Mouse (Mus musculus): ENCODE measurements around the gene Acot3. TPM values are rescaled to one million over a fixed set of nuclear protein-coding genes. Genes with fewer than 3 reads are reported as not detected.
"Not testable (repeated sequence)": the region's sequence is repeated elsewhere in the genome, so short reads cannot be mapped to it uniquely, and the experiment has no call there.

Acot3 gene
- 1 to 10 TPM; 2.1 to 2.3 TPM for total RNA-seq (2021)
- long read RNA-seq, experiment 1 = 0 reads
- long read RNA-seq, experiment 2, partial matches to known transcripts = 1 of 2 reads
- long read RNA-seq, experiment 2, other reads (novel, unspliced or antisense) = 1 of 2 reads

DNA sequence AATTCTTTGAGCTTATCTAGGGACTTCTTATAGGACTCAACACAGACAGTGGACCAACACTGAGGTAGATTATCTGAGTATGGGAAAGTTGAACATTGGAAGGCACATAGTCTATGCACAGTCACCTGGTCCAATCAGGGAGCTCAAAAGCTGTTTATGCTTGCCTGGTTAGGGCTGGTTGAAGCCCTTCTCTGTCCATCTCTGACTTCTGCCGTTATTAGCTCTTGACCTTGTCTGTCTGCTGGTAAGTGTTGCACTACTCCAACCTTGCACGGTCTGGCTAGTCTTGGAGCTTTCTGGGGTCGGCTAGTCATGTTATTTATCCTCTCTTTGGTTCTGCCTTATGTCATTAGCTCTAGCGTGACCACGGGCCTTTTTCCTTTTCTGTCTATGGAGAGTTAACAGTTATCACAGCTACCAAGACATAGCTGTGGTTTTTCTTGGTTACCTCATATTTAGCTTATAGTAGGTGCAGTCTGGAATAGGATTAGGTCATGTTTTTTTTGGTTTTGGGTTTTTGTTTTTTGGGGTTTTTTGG, at the start of gene Acot3:
Acot3 (plus strand) TSS at position 208 of the 538 bp plus-strand sequence.
- DNase-seq (ENCODE audit: low spot score in 2 of 2) = no peak
- intact Hi-C loops (cut with DNase I) = loop anchor here (10.0 kb wide), 1 partner anchor 337 kb away; no protein-coding TSS in a partner anchor

DNA sequence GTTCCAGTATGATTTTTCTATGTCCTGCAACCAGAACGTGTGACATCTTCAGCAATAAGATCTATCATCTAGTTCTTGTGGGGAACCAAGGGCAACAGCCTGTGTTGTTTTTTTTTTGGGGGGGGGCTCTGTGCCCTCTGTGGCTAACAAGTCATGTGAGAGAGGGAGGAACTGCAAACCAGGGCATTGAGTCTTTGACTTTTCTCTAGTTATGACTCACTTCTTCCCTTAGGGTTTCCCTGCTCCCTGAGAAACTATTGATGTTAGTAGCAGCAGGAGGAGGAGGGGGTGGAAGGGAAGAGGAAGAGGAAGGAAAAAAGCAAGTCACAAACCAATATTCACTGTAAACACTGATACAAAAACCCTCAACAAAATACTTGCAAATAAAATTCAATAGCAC, 48.1 kb upstream of the Acot3 start:
- intact Hi-C loops (cut with DNase I) = no loop called here
- DNase-seq (ENCODE audit: low spot score in 2 of 2) = no peak

DNA sequence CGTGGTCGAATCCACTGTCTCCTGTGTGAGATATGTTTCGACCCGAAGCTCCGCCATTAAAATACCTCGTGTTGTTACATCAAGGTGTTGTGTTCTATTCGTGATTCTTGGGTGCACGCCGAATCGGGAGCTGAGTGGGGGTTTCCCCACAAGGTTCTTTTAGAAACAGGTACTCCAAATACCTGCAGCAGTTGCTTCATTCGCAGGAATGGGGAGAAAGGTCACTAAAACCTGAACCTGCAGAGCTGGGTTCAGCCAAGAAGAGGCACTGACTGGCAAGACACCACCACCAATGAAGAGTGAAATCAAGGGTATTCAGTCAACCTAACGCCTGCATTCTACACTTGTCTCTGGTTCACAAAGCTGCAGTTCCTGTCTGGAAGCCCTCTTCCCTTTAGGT, 43.7 kb upstream of the Acot3 start:
- no peak for DNase-seq (ENCODE audit: low spot score in 2 of 2)
- intact Hi-C loops (cut with DNase I) = no loop called here

- intact Hi-C loops (cut with DNase I) = no loop called here
Measured at GRCm38 (mm10) chr12:84008729-84009128, 43.2 kb upstream of the Acot3 start.

DNA sequence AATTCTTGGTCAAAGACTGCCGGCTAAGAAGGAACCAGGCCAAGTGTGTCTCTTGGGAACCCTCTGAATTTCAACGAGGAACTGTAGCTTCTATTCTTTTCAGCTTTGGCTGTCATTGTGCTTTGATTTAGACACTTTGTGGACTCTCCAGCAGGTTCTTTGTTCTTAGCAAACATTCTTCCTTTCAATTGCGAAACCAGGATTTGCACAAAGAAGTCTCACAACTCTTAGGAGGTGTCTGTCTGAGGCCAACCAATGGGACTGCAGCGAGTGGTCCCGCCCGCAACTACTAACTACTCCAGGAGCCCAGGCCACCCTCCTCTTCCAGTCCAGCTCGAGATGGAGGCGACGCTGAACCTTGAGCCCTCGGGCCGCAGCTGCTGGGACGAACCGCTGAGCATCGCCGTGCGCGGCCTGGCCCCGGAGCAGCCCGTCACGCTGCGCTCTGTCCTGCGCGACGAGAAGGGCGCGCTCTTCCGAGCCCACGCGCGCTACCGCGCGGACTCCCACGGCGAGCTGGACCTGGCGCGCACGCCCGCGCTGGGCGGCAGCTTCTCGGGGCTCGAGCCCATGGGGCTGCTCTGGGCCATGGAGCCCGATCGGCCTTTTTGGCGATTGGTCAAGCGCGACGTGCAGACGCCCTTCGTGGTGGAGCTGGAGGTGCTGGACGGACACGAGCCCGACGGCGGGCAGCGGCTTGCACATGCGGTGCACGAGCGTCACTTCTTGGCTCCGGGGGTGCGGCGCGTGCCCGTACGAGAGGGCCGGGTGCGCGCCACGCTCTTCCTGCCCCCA, 42.6 kb upstream of the Acot3 start, which contains the start of gene Acot1:
Acot1 (plus strand) TSS at position 320 of the 795 bp plus-strand sequence.
- intact Hi-C loops (cut with DNase I) = not testable (repeated sequence)
- peak; percentile 63 to 70 for DNase-seq (ENCODE audit: low spot score in 2 of 2)

More at GRCm38 (mm10) chr12:84008729-84009128, 43.2 kb upstream of the Acot3 start:
- DNase-seq (ENCODE audit: low spot score in 2 of 2) = no peak

DNA sequence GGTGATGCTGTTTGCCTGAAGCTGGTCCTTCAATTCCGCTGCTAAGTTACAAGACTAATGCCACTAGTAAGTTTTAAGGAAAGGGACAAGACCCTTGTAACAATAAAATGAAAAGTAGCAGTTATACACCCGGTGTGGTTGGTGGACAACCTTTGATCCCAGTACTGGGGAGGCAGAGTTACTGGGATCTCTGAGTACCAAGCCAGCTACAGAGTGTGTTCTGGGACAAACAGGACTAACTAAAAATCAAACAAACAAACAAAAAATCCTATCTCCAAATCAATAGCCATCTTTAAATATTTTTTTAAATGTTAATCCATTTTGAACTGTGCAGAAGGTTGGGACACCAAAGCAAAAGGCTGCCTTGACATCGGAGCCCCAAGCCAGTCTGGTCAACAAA, 41.7 kb upstream of the Acot3 start:
- intact Hi-C loops (cut with DNase I) = no loop called here
- no peak for DNase-seq (ENCODE audit: low spot score in 2 of 2)

DNA sequence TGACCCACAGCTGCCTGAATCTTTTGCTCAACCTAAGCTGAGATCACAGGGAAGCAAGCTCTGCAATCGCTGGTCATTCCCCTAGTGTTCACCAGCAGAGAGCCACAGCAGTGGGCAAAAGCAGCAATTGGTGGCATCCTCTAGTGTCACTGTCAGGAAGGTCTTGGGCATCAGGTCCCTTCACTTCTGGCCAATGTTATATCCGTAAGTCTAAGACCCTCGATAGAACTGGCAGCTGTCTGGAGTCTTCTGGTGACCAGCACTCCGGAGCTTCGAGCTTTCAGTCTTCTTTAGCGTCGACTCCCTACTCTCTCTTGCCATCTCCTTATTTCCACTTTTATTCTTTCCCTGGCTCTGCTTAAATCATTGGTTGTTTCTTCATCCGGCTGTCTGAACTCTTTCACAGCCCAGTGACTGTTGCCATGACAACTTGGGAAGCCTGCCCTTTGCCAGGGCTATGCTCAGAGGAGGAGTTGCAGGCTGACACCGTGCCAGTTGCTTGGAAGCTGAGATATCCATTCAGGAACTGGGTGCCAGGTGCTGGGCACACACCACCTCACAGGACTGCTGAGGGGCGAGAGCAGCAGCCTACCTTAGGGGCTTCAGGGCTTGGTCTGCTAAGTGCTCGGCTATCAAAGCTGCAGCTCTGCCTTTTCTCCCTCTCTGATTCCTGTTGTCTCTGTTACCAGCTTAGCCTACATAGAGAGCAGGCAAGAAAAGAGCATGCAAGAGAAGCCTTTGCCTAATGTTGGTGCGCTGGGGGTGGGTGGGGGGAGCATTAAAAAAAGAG, 40.5 kb upstream of the Acot3 start:
- intact Hi-C loops (cut with DNase I) = no loop called here
- DNase-seq (ENCODE audit: low spot score in 2 of 2) = peak; percentile 67 to 72

- DNase-seq (ENCODE audit: low spot score in 2 of 2) = no peak
- intact Hi-C loops (cut with DNase I) = no loop called here
Measured at GRCm38 (mm10) chr12:84013130-84013529, 38.8 kb upstream of the Acot3 start.

DNA sequence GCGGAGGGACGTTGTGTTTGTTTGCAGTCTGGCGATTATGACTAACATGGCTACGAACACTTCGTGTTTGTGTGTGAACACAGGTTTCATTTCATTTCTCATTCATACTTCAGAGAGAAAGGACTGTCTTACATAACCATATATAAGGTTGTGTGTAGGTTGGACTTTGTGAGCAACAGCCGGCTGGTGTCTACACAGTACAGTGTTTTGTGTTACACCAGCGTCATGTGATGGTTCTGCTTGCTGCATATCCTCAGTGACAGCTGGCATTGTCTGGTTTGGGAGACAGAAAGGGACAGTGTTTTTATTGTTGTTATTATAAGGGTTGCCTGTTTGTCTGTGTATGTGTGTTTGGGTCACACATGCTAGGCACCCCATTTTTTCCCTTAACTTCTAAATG, 38.2 kb upstream of the Acot3 start:
- intact Hi-C loops (cut with DNase I) = no loop called here

GRCm38 (mm10) chr12:84020528-84020927, 31.4 kb upstream of the Acot3 start:
- peak; percentile 10 to 25 for DNase-seq (ENCODE audit: low spot score in 2 of 2)

More for the DNA sequence above, 38.2 kb upstream of the Acot3 start:
- DNase-seq (ENCODE audit: low spot score in 2 of 2) = peak in 1 of 2 experiments; percentile 57

DNA sequence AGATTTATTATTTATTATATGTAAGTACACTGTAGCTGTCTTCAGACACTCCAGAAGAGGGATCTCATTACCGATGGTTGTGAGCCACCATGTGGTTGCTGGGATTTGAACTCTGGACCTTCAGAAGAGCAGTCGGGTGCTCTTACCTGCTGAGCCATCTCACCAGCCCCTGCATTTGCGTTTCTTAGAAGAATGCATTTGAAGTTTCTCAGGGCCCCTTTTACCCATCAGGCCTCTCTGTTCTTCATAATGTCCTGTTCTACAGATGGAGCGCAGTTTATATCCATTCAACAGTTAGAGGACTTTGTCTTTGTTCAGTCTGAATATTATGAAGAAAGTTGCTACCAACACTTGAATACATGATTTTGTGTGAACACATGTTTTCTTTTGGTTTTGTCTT, 29.7 kb upstream of the Acot3 start:
- intact Hi-C loops (cut with DNase I); DNase-seq (ENCODE audit: low spot score in 2 of 2): not testable (repeated sequence)

More at GRCm38 (mm10) chr12:84020528-84020927, 31.4 kb upstream of the Acot3 start:
- intact Hi-C loops (cut with DNase I) = not testable (repeated sequence)

- no peak for DNase-seq (ENCODE audit: low spot score in 2 of 2)
- intact Hi-C loops (cut with DNase I) = no loop called here
Measured at GRCm38 (mm10) chr12:84023052-84023745, 28.7 kb upstream of the Acot3 start.

DNA sequence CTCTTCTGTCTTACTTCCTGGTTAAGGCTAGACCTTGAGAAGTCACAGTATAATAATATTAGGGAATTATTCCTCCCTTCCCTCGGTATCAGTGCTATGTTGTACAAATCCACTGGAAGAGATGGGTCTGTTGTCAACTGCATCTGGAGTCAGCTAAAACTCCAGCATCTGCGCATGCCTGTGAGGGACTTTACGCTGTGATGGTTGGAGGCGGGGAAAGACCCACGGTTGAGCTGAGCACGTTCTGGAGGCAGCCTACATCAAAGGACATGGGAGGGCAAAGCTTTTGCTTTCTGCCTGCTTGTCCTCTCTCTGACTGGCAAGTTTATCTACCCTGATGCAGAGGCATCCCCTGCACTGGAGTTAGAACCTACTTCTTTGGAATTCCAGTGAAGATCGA, 26.1 kb upstream of the Acot3 start:
- no peak for DNase-seq (ENCODE audit: low spot score in 2 of 2)
- intact Hi-C loops (cut with DNase I) = no loop called here

GRCm38 (mm10) chr12:84028328-84028727, 23.6 kb upstream of the Acot3 start:
- intact Hi-C loops (cut with DNase I); DNase-seq (ENCODE audit: low spot score in 2 of 2): not testable (repeated sequence)

- intact Hi-C loops (cut with DNase I); DNase-seq (ENCODE audit: low spot score in 2 of 2): not testable (repeated sequence)
Measured at GRCm38 (mm10) chr12:84029043-84029442, 22.9 kb upstream of the Acot3 start.

GRCm38 (mm10) chr12:84030659-84031332, 21.1 kb upstream of the Acot3 start:
- intact Hi-C loops (cut with DNase I) = loop anchor here (2.0 kb wide), 1 partner anchor 58 kb away; no protein-coding TSS in a partner anchor
- peak; percentile 79 to 85 for DNase-seq (ENCODE audit: low spot score in 2 of 2)

- intact Hi-C loops (cut with DNase I) = no loop called here
Measured at GRCm38 (mm10) chr12:84032854-84033253, 19.1 kb upstream of the Acot3 start.

DNA sequence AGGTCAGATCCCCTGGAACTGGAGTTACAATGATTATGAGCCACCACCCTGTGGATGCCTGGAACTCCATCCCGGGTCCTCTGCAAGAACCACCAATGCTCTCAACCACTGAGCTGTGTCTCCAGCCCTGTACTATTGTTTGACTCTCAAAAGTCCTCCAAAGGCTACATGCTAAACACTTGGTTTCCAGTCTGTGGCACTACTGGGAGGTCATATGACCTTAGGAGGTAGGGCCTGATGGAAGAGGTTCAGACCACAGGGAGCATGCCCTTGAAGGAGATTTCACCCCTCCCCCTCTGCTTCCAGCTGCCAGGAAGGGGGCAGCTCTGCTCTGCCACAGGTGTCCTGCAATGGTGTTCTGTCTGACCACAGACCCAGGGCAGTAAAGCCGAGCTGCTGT, 18.6 kb upstream of the Acot3 start:
- DNase-seq (ENCODE audit: low spot score in 2 of 2); intact Hi-C loops (cut with DNase I): not testable (repeated sequence)

More at GRCm38 (mm10) chr12:84032854-84033253, 19.1 kb upstream of the Acot3 start:
- no peak for DNase-seq (ENCODE audit: low spot score in 2 of 2)

Measured in left cerebral cortex, postnatal 14 days (tissue).